Mouse (Mus musculus): Measurements from ENCODE around the gene Ubb. TPM values are rescaled to one million over a fixed set of nuclear protein-coding genes. Genes with fewer than 3 reads are reported as not detected.

The Ubb gene
- total RNA-seq, 2 experiments from 2014 or later = 1,699 to 1,805 TPM

DNA sequence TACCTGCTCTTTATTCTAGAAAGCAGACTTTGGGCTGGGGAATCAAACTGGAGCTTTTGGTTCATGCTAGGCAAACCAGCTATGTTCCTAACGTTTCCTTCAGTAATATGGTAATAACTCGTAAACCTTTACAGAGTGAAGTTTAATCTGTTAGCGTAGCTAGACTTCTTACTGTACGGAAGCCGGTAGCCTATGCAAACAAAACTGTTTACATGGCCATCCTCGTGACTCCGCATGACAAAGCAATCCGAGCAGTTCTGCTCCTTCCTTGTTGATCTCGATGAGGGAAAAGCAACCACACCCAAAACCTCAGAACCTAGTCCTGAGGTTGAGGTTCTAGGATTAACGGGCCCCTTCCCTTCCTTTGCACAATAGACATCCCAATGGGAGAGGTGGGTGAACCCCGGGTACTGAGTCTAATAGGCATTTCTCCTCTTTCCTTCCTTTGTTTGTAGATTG lies 715 bp upstream of the Ubb start:
- DNase-seq (ENCODE audit: low spot score in 2 of 2) = peak; percentile 37 to 43

- peak; percentile 84 to 87 for DNase-seq (ENCODE audit: low spot score in 2 of 2)
Observed at GRCm38 (mm10) chr11:62551226-62552119, 502 bp downstream of the Ubb start.

DNA sequence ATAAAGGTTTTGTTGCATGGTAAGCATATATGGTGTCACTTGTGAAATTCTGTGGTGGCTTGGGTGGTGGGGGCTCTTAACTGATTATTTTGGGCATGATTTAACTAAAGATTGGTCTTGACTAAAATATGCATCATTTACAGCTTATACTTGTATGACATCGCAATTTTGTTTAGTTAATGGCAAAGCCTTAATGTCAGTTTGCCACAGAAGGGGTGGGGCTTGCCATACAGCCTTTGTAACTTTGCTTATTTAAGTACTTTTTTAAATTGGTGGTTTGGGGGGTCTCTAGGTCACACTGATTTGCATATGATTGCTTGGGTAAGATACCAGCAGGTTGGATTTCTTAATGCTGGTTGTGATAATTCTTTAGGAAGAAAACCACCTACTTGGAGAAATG lies 2.2 kb downstream of the Ubb start:
- no peak for DNase-seq (ENCODE audit: low spot score in 2 of 2)

DNA sequence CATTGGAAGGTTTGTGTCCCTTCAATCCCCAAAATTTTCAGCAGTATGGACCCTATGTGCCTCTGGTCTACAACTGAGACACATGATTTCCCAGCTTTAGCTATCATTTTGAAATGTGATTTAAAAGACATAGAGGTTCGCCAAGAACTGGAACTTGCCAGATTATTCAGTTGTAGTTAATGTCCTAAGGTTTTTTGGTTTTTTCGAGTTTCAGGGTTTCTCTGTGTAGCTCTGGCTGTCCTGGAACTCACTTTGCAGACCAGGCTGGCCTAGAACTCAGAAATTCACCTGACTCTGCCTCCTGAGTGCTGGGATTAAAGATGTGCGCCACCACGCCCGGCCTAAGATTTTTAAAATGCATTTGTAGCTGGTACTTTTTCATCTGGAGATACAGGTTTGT lies 2.7 kb downstream of the Ubb start:
- DNase-seq (ENCODE audit: low spot score in 2 of 2) = no peak

DNA sequence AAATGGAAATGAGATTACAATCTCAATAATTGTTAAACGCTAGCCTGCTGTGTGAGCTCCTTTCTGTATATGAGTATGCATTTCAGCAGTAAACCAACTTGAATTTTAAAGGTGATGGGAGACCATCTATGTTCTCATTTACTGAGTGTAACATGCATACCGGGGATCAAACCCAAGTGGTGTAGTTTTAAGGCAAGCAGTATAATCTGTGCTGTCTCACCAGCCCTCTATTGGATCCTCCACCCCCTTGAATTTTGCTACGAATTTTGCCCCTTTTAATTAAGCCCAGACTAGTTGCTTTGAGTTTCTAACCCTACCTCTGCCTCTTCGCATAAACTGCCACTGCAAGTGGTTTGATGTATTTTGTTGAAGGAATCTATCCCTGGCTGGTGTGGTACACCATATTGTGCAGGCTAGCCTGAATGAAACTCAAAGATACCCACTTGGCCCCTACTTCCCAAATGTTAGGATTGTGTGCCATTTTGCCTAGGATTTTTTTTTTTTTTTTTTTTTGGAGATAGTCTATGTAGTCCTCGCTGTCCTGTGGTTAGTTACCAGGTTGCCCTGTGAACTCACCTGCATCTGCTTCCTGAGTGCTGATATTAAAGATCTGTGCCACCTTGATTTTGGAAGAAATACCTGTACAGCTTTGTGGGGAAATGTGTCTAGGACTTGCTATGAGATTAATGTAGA lies 3.3 kb downstream of the Ubb start:
- DNase-seq (ENCODE audit: low spot score in 2 of 2) = no peak

GRCm38 (mm10) chr11:62554934-62555517 lies 4.1 kb downstream of the Ubb start:
- no peak for DNase-seq (ENCODE audit: low spot score in 2 of 2)

GRCm38 (mm10) chr11:62555896-62556412 lies 5.0 kb downstream of the Ubb start:
- no peak for DNase-seq (ENCODE audit: low spot score in 2 of 2)

DNA sequence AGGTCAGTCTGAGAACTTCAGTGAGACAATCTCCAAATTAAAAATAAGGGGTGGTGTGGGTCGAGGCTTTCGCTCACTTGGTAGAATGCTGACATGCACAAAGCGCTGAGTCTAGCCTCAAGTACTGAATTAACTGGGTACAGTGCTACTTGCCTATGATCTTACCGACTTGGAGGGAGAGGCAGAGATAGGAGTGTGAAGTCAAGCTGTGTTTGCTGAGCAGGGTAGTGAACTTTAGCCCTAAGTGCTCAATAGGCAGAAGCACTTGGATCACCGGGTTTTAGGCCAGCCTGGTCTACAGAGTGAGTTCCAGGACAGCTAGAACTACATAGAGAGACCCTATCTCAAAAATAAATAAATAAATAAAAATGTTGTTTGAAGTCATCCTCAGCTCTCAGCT lies 6.2 kb downstream of the Ubb start:
- no peak for DNase-seq (ENCODE audit: low spot score in 2 of 2)

DNA sequence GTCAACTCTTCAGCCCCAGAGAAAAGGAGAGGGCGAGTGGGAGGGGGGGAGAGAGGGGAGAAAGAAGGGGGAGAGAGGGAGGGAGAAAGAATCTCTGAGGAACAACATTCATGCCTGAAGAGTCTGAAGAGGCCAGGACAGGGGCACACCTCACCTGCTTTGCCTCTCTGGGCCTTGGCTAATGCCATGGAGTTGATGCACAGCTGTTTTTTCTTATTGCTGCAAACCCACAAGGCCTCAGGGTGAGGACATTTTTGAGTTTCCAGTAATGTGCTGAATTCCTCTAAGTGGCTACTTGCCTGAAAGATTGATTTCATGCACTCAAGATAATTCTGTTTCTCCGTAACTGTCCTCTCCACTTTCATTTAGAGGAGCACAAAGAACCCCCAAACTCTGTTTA lies 7.2 kb downstream of the Ubb start:
- DNase-seq (ENCODE audit: low spot score in 2 of 2) = no peak

- no peak for DNase-seq (ENCODE audit: low spot score in 2 of 2)
Observed at GRCm38 (mm10) chr11:62558961-62559646, 8.1 kb downstream of the Ubb start.

GRCm38 (mm10) chr11:62560463-62561016 lies 9.6 kb downstream of the Ubb start:
- no peak for DNase-seq (ENCODE audit: low spot score in 2 of 2)

DNA sequence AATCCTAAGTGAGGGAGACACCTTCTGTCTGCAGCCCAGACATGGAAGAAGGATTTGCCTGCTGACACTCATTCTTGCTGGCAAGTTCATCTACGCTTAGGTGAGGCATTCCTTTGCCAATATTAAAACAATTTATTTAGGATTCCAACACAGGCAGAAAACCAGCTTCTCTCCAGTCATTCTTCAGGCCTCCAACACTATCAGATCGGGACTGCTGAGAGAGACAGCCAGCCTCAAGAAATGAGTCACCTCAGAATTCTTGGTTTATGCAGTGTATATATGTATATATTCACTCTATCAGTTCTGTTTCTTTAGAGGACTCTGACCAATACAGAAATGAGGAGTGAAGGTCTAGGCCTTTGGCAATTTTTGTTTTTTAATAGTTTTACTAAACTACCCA lies 12.6 kb downstream of the Ubb start:
- DNase-seq (ENCODE audit: low spot score in 2 of 2) = no peak

- no peak for DNase-seq (ENCODE audit: low spot score in 2 of 2)
Observed at GRCm38 (mm10) chr11:62565747-62566146, 14.8 kb downstream of the Ubb start.

DNA sequence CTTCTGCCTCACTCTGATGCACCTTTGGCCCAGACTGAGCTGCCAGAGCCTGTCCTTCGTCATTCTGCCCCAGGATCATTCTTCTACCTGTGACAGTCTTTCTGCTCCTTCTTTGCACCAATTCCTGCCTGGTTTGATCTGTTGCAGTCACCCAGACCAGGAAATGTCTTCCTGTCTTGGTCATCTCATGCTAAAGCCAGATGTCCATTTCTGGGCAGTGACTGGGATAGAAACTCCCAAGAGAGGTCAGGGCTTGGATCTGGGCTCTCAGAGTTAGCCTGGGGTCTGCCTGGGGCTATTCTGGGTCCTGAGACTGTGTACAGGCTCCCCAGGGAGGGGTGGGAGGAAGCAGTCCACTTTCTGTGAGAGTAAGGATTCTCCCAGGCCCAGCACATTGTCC lies 15.2 kb downstream of the Ubb start:
- no peak for DNase-seq (ENCODE audit: low spot score in 2 of 2)

DNA sequence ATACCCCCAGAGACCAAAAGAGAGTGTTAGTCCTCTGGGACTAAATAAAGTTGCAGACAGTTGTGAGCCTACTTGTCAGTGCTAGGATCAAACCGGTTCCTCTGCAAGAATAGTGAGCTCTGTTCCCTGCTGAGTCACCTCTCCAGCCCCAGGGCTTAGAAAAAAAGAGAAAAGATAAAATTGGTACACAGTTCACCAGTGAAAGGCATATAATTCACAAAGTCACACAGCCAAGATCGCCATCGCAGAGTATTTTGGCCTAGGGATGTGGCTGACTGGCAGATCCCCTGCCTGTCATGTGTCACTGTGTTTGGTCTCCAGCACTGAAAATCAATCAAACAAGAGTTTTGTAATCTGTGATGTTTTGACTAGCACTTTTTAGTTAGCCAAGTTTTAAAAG lies 17.3 kb downstream of the Ubb start:
- no peak for DNase-seq (ENCODE audit: low spot score in 2 of 2)

DNA sequence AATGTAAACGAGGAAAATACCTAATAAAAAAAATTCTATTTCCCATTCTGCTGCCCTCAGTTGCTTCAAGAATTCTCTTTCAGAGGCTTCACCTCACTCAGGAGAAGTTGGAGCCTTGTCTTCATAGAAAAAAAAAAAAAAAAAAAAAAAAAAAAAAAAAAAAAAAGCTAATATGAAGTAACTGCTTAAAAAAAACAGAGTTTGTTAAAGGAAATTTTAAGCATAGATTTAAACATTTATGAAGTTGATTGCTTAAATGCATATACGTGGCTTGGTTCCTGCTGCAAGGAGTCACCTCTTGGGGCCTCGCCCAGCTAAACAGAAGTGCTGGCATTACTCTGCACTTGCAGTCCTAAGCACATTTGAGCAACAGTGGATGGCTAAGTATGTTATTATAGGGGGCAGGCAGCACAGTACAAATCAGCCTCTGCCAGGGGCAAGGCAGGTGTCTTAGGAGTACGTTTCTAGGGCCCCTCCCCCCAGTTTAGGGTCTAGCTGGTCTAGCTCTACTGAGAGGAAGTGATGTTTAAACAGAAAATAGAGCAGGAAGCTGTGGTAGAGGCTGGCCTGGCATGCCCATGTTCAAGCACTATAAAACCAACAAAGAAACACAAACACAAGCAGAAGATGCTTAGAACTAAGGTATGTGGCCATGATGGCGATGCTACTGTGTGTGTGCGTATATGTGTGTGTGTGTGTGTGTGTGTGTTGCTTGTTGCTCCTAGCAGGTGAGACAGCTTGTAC lies 23.2 kb downstream of the Ubb start, which contains the start of gene Trpv2:
Gene Trpv2 (plus strand): TSS at position 528 of the 744 bp plus-strand sequence.
- no peak for DNase-seq (ENCODE audit: low spot score in 2 of 2)

DNA sequence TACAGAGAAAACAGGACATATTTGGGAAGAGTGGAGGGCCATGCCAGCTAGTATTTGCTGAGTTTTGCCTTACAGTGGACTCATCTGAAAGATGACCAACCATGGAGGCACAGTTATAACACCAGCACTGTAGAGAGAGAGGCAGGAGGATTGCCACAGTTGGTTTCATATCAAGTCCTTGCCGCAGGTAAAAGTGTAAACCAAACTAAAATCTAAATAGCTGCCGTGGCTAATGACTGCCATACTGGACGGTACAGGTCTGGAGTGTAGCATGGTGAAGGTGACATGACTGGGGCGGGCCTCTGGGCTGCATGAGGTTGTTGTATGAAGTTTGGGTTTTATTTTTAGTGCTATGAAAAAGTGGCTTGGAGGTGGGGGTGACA lies 23.7 kb downstream of the Ubb start:
- no peak for DNase-seq (ENCODE audit: low spot score in 2 of 2)

DNA sequence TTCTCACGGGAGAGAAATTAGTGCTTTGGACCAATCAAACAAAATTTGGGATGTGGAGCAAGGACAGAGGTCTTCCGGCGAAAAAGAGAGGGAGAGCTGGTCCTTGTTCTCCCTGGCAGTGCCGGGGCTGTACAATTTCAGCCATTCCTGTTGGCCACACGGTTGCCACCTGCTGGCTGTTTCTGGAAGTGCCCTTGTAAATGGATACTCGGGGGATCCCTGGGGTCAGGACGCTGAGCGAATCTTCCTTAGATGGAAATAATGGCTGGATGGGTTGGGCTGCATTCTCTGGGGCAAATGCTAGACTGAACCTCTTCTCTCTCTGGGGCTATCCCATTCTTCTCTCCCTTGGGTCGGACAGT lies 24.3 kb downstream of the Ubb start:
- peak; percentile 86 to 93 for DNase-seq (ENCODE audit: low spot score in 2 of 2)

- DNase-seq (ENCODE audit: low spot score in 2 of 2) = peak; percentile 55 to 69
Observed at GRCm38 (mm10) chr11:62575659-62576438, 24.9 kb downstream of the Ubb start.

All from left cerebral cortex, adult 18-20 months (tissue).